Mouse (Mus musculus) kidney, postnatal 4 days (tissue): ENCODE measurements around the gene St8sia1.
A peak's percentile ranks its signal among the peaks of the same experiment; 100 is the strongest.

ENCODE experiments used
- DNase-seq, 2 experiments: peaks; one replicate each; pipeline ENCODE4 v3.0.0; 2021; ENCODE audit warnings: mixed read lengths in 2 of 2

Gene St8sia1

GRCm38 (mm10) chr6:142818306-142818705 is 145.9 kb downstream of the St8sia1 start:
- DNase-seq: no peak

DNA sequence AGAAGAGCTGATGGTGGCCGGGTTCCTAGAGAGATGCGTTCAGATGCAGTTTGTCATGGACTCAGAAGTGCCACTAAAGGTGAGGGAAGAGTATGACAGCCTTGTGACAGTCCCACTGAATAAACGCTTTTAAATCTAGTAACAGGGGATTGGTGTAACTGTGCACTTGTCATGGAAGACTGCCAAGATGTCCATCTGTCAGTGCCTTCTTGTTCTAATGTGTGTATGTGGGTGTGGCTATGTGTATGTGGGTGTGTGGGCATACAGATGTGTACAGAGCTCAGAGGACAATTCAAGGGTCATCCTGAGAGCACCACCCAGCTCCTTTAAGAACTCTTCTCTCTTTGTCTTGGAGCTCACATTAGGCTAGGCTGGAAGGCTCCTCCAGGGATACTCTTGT is 148.7 kb downstream of the St8sia1 start:
- DNase-seq: no peak

DNA sequence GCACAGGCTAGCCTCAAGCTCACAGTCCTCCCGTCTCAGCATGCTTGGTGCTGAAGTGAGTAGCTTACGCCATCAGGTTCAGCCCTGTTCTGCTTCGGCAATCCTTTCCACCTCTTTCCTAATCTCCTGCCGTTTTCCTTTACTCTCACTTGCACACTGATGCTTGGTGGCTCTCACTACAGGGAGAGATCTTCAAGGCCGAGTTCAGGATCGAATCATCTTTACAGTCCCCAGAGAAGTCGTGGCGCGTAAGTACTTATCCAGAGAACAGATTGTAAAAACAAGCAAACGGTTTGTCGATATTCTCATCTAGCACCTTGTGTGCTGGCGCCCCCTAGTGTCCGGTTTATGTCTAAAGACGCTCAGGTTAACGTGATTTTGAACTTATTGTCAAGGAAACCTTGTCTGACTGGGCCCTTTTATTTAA is 149.7 kb downstream of the St8sia1 start:
- DNase-seq: peak; percentile 92 to 93

DNA sequence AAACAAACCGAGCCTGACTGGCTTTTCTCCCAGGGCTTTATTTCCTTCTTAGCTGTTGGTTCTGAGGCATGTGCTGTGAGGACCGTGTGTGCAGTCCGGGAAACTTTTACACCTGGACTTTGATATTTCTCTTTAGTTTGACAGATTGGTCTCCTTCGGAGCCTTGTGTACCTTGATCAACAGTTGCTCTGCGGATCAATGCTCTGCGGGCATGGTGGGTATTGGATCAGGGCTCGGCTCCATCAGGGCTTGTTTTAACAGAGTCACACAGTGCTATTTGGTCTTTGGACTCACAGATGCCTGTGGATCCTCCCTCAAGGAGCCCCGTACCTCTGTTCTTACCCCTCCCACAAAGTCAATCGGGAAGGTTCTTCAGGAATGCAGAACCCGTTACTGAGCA is 150.2 kb downstream of the St8sia1 start:
- DNase-seq: peak in 1 of 2 experiments; percentile 11

GRCm38 (mm10) chr6:142812969-142813368 is 151.3 kb downstream of the St8sia1 start:
- no peak for DNase-seq

- no peak for DNase-seq
These were observed 154.0 kb downstream of the St8sia1 start for GRCm38 (mm10) chr6:142810239-142810638.

DNA sequence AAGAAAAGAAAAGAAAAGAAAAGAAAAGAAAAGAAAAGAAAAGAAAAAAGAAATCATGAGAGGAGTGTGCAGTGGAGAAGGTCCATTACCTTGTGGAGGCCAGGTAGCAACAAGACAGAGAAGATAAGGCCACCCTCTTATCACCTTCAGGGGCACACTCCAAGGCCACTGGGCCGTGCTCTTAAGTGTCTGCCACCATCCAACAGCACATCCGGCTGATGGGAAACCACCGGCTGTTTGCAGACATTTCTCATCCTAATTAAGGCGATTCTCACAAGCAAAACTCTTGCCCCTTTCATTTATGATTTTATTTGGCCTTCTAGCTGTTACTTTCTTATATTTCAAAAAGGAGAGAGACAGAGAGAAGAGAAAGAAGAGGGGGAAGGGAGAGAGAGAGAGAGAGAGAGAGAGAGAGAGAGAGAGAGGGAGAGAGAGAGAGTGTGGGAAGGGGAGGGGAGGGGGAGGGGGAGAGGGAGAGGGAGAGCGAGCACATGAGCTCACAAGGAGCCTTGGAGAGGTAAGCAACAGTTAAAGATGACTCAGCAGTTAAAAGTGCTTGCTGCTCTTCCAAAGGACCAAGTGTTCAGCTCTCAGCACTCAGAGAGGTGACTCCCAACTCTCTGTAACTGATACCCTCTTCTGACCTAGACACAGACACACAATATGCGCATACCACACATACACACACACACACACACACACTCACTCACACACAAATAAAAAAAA is 154.7 kb downstream of the St8sia1 start:
- no peak for DNase-seq

DNA sequence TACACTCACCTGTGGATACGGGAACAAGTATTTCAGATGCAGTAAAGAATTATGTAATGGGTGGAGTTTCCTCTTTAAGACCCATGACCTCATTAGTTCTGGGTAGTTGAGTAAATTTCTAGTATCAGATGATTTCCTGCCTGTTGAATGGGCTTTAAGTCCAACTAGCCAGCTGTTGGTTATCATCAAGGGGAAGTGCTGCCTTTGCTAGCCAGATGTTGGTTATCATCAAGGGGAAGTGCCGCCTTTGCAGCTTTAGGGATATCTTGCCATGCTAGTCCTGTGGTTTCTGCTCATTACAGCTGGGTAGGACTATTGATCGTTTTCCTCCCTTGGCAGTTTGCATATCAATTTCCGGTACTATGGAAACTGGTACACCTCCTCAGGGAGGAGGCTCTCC is 157.9 kb downstream of the St8sia1 start:
- DNase-seq: no peak

- no peak for DNase-seq
These were observed 159.8 kb downstream of the St8sia1 start, which contains the start of gene Sult6b2 for GRCm38 (mm10) chr6:142804402-142804801. Gene Sult6b2 (minus strand): TSS chr6:142804502.

GRCm38 (mm10) chr6:142802617-142803525 is 161.4 kb downstream of the St8sia1 start:
- DNase-seq: no peak

- no peak for DNase-seq
These were observed 162.6 kb downstream of the St8sia1 start for GRCm38 (mm10) chr6:142801687-142802086.

GRCm38 (mm10) chr6:142799704-142800374 is 164.4 kb downstream of the St8sia1 start:
- DNase-seq: no peak

DNA sequence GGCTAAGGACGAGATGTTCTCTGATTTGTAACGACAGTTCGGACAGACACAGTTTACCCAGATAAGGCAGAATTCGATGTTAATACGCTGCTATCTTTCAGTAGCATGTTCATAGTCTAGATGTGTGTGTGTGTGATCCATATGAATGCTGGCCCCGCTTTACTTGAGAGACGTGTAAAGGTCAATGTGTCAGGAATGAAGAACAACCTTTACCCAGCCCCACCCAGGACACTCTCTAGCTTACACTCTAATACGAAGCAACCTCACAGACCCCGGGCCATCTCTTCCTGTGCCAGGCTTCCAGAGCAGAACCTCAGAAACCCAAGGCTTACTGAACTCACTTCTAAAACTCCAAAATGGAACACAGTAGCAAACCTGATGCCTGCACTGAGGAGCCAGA is 165.4 kb downstream of the St8sia1 start:
- DNase-seq: no peak

DNA sequence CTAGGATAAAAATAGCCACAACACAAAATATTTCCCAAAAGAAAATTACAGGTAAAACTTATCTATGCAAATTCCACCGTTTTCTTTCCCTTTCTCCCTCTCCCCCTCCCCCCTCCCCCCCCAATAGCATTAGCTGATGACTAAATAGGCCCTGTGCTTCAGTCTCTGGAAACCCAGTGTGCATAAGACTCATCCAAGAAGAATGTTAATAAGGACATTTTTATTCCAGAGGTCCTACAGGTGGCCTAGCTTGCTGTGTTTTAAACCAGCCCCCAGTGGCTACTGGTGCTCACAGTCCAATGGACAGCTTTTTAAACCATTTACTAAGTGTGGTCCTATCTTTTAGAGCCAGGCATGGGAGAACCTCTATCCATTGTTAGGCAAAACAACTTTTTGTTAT is 166.3 kb downstream of the St8sia1 start:
- no peak for DNase-seq

DNA sequence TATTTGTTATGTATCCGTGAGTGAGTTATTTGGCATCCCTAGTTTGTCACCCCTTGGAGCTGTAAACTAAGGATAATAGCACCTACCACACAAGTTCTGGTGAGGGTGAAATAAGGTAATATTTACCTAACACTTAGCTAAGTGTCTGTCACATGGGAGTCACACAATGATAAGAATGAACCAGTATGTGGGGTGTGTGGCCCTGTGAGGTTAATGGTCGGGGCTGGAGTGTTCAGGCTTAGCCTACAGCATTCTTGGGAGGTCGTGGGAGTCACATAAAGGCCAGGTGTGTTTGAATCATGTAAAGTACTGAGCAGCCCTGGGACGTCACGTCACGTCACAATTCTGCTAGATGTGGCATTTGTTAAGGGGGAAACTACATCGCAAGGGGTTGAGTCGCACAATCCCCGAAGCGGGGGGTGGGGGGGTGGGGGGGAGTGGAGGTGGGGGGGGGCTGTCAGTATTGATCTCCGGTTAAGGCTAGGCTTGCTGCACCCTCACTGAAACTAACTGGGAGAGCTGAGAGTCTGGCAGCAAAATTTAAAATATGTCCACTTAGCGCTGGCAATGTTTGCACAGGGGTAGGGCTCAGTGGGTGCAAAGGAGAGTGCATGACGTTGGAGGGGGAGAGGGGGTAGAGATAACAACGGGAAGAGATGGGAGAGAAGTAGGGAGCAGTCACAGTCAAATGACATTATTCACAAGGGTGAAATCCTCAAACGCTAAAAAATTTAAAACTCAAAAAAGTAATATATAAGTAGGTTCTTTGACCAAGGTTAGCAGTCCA is 168.4 kb downstream of the St8sia1 start:
- DNase-seq: no peak

- no peak for DNase-seq
These were observed 169.2 kb downstream of the St8sia1 start for GRCm38 (mm10) chr6:142795087-142795486.

DNA sequence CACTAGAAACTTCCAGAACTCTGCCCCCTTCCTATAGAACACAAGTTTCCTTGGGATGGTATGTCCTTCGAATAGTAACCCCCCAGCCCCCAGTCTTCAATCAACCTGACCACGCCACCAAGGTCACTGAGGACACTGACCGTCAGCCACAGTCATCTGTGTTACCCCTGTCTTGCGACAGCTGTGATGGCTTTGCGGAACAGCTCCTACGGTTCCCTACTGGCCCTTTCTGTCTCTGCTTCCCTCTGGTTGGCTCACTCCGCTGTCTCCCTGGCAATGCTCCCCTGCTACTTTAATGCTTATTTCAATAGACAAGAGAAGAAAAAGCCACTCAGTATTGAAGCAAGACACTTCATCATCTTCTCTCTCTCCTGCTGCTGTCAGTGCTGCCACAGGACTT is 170.8 kb downstream of the St8sia1 start:
- peak; percentile 33 to 39 for DNase-seq

DNA sequence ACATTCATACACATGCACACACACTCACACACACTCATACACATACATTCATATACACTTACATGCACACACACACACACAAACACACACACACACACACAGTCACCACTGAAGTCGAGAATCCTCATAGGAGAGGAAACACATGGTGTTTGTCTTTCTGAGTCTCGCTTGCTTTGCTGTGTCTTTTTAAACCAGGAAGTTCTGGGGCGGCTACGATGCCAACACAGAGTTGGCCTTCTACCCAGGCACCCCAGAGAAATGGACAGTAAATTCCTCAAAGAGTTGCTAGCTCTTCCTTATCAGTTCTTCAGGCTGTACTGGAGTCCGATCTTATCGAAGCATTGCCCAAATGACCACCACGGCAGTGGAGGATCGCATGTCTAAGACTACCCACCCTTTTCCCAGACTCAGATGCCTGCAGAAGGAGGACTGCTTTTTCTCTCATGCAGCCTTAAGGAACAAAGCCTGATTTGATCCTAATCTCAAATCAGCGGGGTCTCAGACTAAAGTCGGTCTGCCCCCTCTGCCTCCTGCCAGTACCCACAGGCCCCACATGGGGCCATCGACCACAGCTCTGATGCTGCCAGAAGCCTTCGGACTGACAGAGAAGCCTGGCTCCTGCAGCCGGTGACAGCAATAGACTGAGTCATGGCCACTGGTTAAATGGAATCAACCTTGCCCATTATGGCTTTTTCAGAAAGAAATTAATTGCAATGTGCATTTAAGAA is 171.8 kb downstream of the St8sia1 start:
- no peak for DNase-seq

- no peak for DNase-seq
These were observed 174.5 kb downstream of the St8sia1 start for GRCm38 (mm10) chr6:142789736-142790135.

- DNase-seq: peak; percentile 56 to 64
These were observed 175.9 kb downstream of the St8sia1 start for GRCm38 (mm10) chr6:142788042-142788987.

DNA sequence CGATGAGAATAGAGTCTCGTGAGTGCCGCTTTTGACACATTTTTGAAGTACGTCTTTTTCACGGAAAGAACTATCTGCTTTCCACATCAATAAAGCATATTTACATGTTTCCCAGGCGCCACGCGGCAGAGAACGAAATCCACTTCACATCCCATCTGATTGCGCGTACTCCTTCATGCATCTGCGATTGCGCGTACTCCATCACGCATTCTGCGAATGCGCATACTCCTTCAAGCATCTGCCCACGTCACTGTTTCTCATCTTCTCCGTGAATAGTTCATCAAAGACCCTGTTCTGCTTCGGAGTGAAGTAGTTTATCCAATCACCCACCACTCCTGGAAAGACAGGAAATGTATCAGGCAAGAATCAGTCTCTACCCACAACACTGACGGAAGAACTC is 178.1 kb downstream of the St8sia1 start:
- no peak for DNase-seq
